Mouse (Mus musculus): ENCODE measurements at regions not wholly inside any gene's neighbourhood (a gene's known extent, or its start where the extent isn't known, plus 50 kb on each side); places are given as distances from the start of the nearest gene placed in this dataset.
"Not testable (repeated sequence)": the region's sequence is repeated elsewhere in the genome, so short reads cannot be mapped to it uniquely, and the experiment has no call there.

GRCm38 (mm10) chr11:93655602-93656239 is 229.8 kb downstream of the Utp18 start:
- H3K36me3 ChIP-seq (ENCODE audit: insufficient read depth, low read length): no peaks in the 10 kb centered on the region
- no peak overlapping the region for H3K9ac ChIP-seq (replicated peaks; ENCODE audit: low read length)
- WGBS: 73% methylated on average over 9 of the region's 9 CpGs
- H3K4me3 ChIP-seq (ENCODE audit: low read length): no peak overlapping the region
- no peaks in the 10 kb centered on the region for H3K27me3 ChIP-seq (ENCODE audit: insufficient read depth, low read length)
- no peaks in the 10 kb centered on the region for H3K4me1 ChIP-seq (ENCODE audit: insufficient read depth, low read length)
- ATAC-seq (ENCODE audit: low FRiP score, low TSS enrichment): no peak
- no peak overlapping the region for H3K4me2 ChIP-seq (replicated peaks; ENCODE audit: low read depth, low read length)
- no peak overlapping the region for H3K27ac ChIP-seq (ENCODE audit: low read length)
- H3K9me3 ChIP-seq (ENCODE audit: low read length): no peaks in the 10 kb centered on the region

- no peak overlapping the region for H3K9ac ChIP-seq (replicated peaks; ENCODE audit: low read length)
- 66% methylated on average over 3 of the region's 3 CpGs for WGBS
- no peak overlapping the region for H3K4me3 ChIP-seq (ENCODE audit: low read length)
- ATAC-seq (ENCODE audit: low FRiP score, low TSS enrichment): no peak
- H3K36me3 ChIP-seq (ENCODE audit: insufficient read depth, low read length): no peaks in the 10 kb centered on the region
- H3K27ac ChIP-seq (ENCODE audit: low read length): no peak overlapping the region
- H3K9me3 ChIP-seq (ENCODE audit: low read length): no peaks in the 10 kb centered on the region; the same call in 1 of the 2 replicates
- H3K4me1 ChIP-seq (ENCODE audit: insufficient read depth, low read length): no peaks in the 10 kb centered on the region
- H3K4me2 ChIP-seq (replicated peaks; ENCODE audit: low read depth, low read length): no peak overlapping the region
- no peaks in the 10 kb centered on the region for H3K27me3 ChIP-seq (ENCODE audit: insufficient read depth, low read length)
Observed at GRCm38 (mm10) chr11:93653401-93653800, 232.2 kb downstream of the Utp18 start.

- H3K4me2 ChIP-seq (replicated peaks; ENCODE audit: low read depth, low read length); ATAC-seq (ENCODE audit: low FRiP score, low TSS enrichment); H3K4me1 ChIP-seq (ENCODE audit: insufficient read depth, low read length); H3K27ac ChIP-seq (ENCODE audit: low read length); H3K4me3 ChIP-seq (ENCODE audit: low read length); H3K9ac ChIP-seq (replicated peaks; ENCODE audit: low read length); H3K9me3 ChIP-seq (ENCODE audit: low read length); H3K36me3 ChIP-seq (ENCODE audit: insufficient read depth, low read length); H3K27me3 ChIP-seq (ENCODE audit: insufficient read depth, low read length): not testable (repeated sequence)
Observed at GRCm38 (mm10) chr11:93651966-93652365, 233.6 kb downstream of the Utp18 start.
